Mouse (Mus musculus): ENCODE measurements around the gene Samd3. TPM values are rescaled to one million over a fixed set of nuclear protein-coding genes. Genes with fewer than 3 reads are reported as not detected.

Samd3 gene
- polyA plus RNA-seq, 2 experiments = 0.04 TPM; not detected in 1

GRCm38 (mm10) chr10:26239090-26239489 lies 9.6 kb downstream of the Samd3 start:
- no peaks in the 10 kb centered on the region for H3K4me1 ChIP-seq (ENCODE audit: control insufficient read depth, insufficient read depth, low read length)
- WGBS = 36% methylated on average over 1 of the region's 1 CpGs
- H3K27me3 ChIP-seq (ENCODE audit: control insufficient read depth, insufficient read depth, low read length) = no peaks in the 10 kb centered on the region
- no peak overlapping the region for H3K4me2 ChIP-seq (replicated peaks; ENCODE audit: low read depth, low read length, severe bottlenecking)
- no peak overlapping the region for H3K4me3 ChIP-seq (replicated peaks; ENCODE audit: low read length)
- no peaks in the 10 kb centered on the region for H3K9me3 ChIP-seq (ENCODE audit: control insufficient read depth, low read length)
- no peak overlapping the region for H3K9ac ChIP-seq (ENCODE audit: low read depth, low read length, severe bottlenecking)
- H3K27ac ChIP-seq (replicated peaks; ENCODE audit: low read depth, low read length) = no peak overlapping the region
- DNase-seq (ENCODE audit: low spot score) = no peak
- ATAC-seq (ENCODE audit: low FRiP score, low read depth) = no peak
- no peaks in the 10 kb centered on the region for H3K36me3 ChIP-seq (ENCODE audit: control insufficient read depth, insufficient read depth, low read length)
- TF ChIP-seq POLR2A (IDR thresholded peaks at IDR 0.05; ENCODE audit: borderline replicate concordance, extremely low read depth, insufficient read depth, insufficient read length) = no peak

- no peaks in the 10 kb centered on the region for H3K36me3 ChIP-seq (ENCODE audit: control insufficient read depth, insufficient read depth, low read length)
- no peaks in the 10 kb centered on the region for H3K27me3 ChIP-seq (ENCODE audit: control insufficient read depth, insufficient read depth, low read length)
- no peak overlapping the region for H3K4me3 ChIP-seq (replicated peaks; ENCODE audit: low read length)
- H3K9ac ChIP-seq (ENCODE audit: low read depth, low read length, severe bottlenecking) = no peak overlapping the region
- DNase-seq (ENCODE audit: low spot score) (no peak), ATAC-seq (ENCODE audit: low FRiP score, low read depth) (no peak)
- 90% methylated on average over 3 of the region's 3 CpGs for WGBS
- TF ChIP-seq POLR2A (IDR thresholded peaks at IDR 0.05; ENCODE audit: borderline replicate concordance, extremely low read depth, insufficient read depth, insufficient read length) = no peak
- H3K27ac ChIP-seq (replicated peaks; ENCODE audit: low read depth, low read length) = no peak overlapping the region
- H3K4me2 ChIP-seq (replicated peaks; ENCODE audit: low read depth, low read length, severe bottlenecking) = no peak overlapping the region
- H3K4me1 ChIP-seq (ENCODE audit: control insufficient read depth, insufficient read depth, low read length) = no peaks in the 10 kb centered on the region
- H3K9me3 ChIP-seq (ENCODE audit: control insufficient read depth, low read length) = no peaks in the 10 kb centered on the region
These were observed 13.7 kb downstream of the Samd3 start for GRCm38 (mm10) chr10:26243203-26243602.

DNA sequence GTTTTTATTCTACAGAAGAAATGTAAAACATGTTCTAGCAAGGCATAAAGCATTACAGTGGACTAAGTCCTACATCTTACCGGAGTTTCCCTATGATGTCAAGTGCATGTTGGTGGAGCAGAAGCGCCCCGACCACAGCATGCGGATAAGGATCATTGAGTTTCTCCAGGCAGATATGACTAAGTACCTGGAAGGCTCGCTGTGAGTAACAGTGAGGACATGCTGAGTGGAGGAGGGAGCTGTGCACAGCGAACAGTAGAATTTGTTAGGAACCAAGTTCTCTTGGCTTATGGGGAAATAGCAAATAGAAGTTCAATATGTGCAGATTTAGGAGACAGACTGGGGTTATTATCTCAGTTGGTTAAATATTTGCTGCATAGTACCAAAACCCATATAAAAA lies 15.0 kb downstream of the Samd3 start:
- no peak for TF ChIP-seq POLR2A (IDR thresholded peaks at IDR 0.05; ENCODE audit: borderline replicate concordance, extremely low read depth, insufficient read depth, insufficient read length)
- DNase-seq (ENCODE audit: low spot score) (no peak), ATAC-seq (ENCODE audit: low FRiP score, low read depth) (no peak)
- Histone ChIP-seq H3K27ac (replicated peaks; ENCODE audit: low read depth, low read length) (no peak overlapping the region), H3K27me3 (ENCODE audit: control insufficient read depth, insufficient read depth, low read length) (no peaks in the 10 kb centered on the region), H3K4me1 (ENCODE audit: control insufficient read depth, insufficient read depth, low read length) (no peaks in the 10 kb centered on the region), H3K9me3 (ENCODE audit: control insufficient read depth, low read length) (no peaks in the 10 kb centered on the region), H3K4me3 (replicated peaks; ENCODE audit: low read length) (no peak overlapping the region), H3K4me2 (replicated peaks; ENCODE audit: low read depth, low read length, severe bottlenecking) (no peak overlapping the region), H3K36me3 (ENCODE audit: control insufficient read depth, insufficient read depth, low read length) (no peaks in the 10 kb centered on the region), H3K9ac (ENCODE audit: low read depth, low read length, severe bottlenecking) (no peak overlapping the region)
- WGBS = 91% methylated on average over 6 of the region's 6 CpGs

GRCm38 (mm10) chr10:26249426-26250165 lies 20.1 kb downstream of the Samd3 start:
- H3K9ac ChIP-seq (ENCODE audit: low read depth, low read length, severe bottlenecking) = no peak overlapping the region
- TF ChIP-seq POLR2A (IDR thresholded peaks at IDR 0.05; ENCODE audit: borderline replicate concordance, extremely low read depth, insufficient read depth, insufficient read length) = no peak
- no peak overlapping the region for H3K27ac ChIP-seq (replicated peaks; ENCODE audit: low read depth, low read length)
- no peak overlapping the region for H3K4me3 ChIP-seq (replicated peaks; ENCODE audit: low read length)
- H3K4me1 ChIP-seq (ENCODE audit: control insufficient read depth, insufficient read depth, low read length) = no peaks in the 10 kb centered on the region
- 75% methylated on average over 7 of the region's 7 CpGs for WGBS
- no peaks in the 10 kb centered on the region for H3K36me3 ChIP-seq (ENCODE audit: control insufficient read depth, insufficient read depth, low read length)
- H3K9me3 ChIP-seq (ENCODE audit: control insufficient read depth, low read length) = no peaks in the 10 kb centered on the region
- no peaks in the 10 kb centered on the region for H3K27me3 ChIP-seq (ENCODE audit: control insufficient read depth, insufficient read depth, low read length)
- no peak for ATAC-seq (ENCODE audit: low FRiP score, low read depth)
- no peak for DNase-seq (ENCODE audit: low spot score)
- H3K4me2 ChIP-seq (replicated peaks; ENCODE audit: low read depth, low read length, severe bottlenecking) = no peak overlapping the region

DNA sequence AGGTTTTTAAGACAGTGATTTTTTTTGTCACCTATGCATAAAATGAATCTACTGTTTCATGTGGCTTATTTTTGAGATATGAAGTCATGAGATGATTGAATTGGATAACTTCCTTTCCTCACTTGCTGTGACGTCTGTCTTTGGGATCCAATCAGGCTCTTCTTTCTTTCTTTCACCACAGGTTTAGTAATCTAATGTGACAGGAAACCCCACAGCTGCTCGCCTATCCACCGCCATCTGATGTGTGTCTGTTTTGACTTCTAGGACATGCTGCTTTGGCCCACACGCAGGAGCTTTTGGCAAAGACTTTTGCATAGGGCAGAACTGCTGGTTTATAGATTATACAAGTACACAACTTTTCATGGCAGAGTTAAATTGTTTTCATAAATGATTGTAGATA lies 30.4 kb downstream of the Samd3 start:
- TF ChIP-seq POLR2A (IDR thresholded peaks at IDR 0.05; ENCODE audit: borderline replicate concordance, extremely low read depth, insufficient read depth, insufficient read length) = no peak
- Histone ChIP-seq H3K9me3 (ENCODE audit: control insufficient read depth, low read length) (no peaks in the 10 kb centered on the region), H3K9ac (ENCODE audit: low read depth, low read length, severe bottlenecking) (no peak overlapping the region), H3K27me3 (ENCODE audit: control insufficient read depth, insufficient read depth, low read length) (no peaks in the 10 kb centered on the region), H3K36me3 (ENCODE audit: control insufficient read depth, insufficient read depth, low read length) (no peaks in the 10 kb centered on the region), H3K27ac (replicated peaks; ENCODE audit: low read depth, low read length) (no peak overlapping the region), H3K4me2 (replicated peaks; ENCODE audit: low read depth, low read length, severe bottlenecking) (no peak overlapping the region), H3K4me1 (ENCODE audit: control insufficient read depth, insufficient read depth, low read length) (no peaks in the 10 kb centered on the region), H3K4me3 (replicated peaks; ENCODE audit: low read length) (no peak overlapping the region)
- ATAC-seq (ENCODE audit: low FRiP score, low read depth) = no peak
- no peak for DNase-seq (ENCODE audit: low spot score)
- 75% methylated on average over 4 of the region's 4 CpGs for WGBS
